Mouse (Mus musculus): ENCODE results near the gene St3gal2.
"Not testable (repeated sequence)": the region's sequence is repeated elsewhere in the genome, so short reads cannot be mapped to it uniquely, and the experiment has no call there.

Gene St3gal2

GRCm38 (mm10) chr8:110996641-110997430 is 77.1 kb downstream of the St3gal2 start:
- no peak for DNase-seq (ENCODE audit: low read depth)

DNA sequence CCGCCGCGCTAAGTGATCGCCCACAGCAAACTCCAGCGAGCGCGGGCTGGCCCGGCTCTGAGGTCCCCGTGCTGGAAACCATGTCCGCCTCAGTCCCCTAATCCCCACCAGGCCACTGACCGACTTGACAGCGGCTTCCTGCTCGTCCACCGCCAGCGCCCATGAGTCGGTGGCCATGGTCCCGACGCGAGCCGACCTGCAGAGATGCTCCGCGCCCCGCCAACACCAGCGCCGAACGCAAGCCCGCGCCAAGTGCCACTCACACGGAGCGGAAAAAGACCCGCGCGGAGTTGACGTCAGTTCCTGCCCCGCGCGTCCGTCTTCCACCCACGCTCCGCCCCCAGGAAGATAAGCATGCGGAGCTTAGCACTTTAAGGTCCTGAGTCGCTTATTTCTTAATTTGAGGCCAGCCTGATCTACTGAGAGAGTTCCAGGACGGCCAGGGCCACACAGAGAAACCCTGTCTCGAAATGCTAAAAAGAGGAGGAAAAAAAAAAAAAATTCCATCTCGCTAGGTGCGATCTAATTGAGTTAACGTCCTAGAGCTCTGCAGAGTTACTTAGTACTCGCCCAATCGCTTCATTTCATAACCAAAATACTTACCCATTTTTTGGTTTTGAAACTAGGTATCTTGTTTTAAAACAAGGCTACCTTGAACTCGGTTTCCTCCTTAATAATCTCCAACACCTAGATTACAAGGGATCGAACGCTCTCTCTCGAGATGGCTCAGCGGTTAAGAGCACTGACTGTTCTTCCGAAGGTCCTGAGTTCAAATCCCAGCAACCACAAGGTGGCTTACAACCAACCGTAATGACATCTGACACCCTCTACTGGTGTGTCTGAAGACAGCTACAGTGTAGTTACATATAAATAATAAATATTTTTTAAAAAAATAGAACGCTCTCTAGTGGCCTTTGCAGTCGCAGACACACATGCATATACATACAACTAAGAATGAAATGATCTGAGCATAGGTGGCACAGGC is 78.1 kb downstream of the St3gal2 start, which contains the start of gene Ddx19a:
Ddx19a (minus strand) TSS at position 254 of the 985 bp plus-strand sequence.
- peak; percentile 85 for DNase-seq (ENCODE audit: low read depth)

DNA sequence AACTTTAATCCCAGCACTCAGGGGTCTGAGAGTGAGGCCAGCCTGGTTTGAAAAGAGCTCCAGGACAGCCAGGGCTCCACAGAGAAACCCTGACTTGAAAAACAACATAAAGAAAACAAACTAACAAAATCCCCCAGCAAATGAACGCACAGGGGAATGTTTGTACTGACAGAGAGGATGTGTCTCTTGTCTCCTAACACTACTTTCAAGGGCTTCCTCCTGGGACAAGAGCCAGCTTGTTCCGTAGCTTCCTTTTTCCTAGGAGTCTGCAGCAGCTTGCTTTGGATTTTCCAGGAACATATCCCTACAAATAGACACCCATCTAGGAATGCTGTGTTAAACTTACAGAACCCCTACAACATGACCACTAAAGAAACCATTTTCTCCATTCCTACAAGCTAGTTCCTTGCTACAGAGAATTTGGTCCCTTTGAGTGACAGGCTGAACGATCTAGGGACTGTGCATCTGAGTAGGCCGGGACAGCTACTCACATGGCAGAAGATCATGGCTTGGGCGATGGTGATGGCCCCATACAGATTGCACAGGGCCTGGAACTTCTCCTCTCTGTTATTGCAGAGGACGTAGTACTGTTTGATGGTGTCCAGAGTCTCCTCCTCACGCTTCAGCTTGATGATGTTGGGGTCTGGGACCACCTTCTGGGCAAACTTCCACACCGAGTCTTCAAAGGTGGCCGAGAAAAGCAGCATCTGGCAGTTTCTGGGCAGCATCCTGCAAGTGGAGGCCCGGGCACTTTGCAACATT is 90.7 kb downstream of the St3gal2 start:
- not testable (repeated sequence) for DNase-seq (ENCODE audit: low read depth)

Measured in c-Kit-positive CD71-negative TER-119-negative erythroid progenitor cells, embryonic 14.5 days (primary cell).